Mouse (Mus musculus): ENCODE results near the gene Slc12a5. TPM values are rescaled to one million over a fixed set of nuclear protein-coding genes. Genes with fewer than 3 reads are reported as not detected.

The Slc12a5 gene
- 0.27 and 0.64 TPM in 2 replicates for polyA plus RNA-seq (2012; ENCODE audit: low replicate concordance)

DNA sequence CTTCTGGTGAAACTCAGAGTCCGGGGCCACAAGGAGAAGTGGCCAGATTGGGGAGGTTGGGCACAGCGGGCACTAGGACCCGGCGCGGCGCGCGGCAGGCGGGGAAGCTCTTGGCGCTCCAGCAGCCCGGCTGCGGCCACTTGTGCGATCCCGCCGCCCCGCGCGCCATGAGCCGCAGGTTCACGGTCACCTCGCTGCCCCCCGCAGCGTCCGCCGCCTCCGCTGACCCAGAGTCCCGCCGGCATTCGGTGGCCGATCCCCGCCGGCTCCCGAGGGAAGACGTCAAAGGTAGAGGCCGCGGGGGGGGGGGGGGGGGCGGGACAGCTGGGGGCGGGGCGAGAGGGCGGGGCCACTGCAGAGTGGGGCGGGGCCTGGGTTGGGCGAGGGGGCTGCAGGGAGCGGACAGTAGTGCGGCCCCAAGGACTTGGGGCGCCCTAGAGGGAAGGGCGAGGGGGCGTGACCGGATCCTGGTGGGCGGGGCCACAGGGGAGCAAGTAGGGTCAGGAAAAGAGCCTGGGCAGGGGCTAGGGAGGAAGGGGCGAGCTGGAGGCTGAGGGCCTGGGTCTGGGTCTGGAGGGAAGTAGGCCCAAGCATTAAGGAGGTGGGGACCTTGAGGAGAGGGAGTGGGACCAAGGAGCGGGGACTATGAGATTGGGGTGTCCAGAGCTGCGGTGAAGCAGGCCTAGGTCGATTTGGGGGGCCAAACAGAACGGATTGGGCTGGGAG, at the start of gene Slc12a5:
Gene Slc12a5 (plus strand): TSS at position 87 of the 726 bp plus-strand sequence.

GRCm38 (mm10) chr2:164911086-164912048, 49.2 kb upstream of the Slc12a5 start, which contains the start of gene Zfp335:
TSS of gene Zfp335 (minus strand) at chr2:164911757.

DNA sequence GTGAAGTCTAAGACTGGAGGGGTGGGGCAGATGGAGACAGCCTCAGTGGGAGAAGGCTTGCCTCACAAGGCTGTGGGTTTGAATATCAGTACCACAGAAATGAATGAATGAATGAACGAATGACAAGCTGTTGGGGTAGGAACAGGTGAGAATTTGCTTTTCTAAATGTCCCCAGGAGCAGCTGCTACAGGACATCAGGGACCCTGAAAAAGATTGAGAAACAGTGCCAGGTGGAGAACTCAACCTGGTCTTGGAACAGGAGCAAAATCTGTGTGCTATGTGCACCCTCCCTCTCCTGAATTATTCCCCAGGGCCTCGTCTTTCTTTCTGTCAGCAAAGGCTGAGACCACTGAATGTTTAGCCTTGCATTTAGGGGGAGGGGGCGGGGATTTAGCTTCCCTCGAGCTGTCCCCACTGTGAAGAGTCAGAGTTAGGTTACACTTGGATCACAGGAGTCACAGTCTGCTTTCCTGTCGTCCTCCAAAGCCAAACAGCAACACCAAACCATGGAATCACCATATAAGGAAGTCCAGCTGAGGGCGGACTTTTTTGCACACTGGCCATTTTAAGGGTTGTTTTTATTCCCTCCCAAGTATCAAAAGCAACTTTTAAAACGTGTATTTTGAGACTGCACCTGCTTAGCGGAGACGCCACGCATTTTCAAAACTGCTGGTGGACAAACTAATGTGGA, 20.3 kb upstream of the Slc12a5 start, which contains the start of gene Mmp9:
Gene Mmp9 (plus strand): TSS at position 641 of the 691 bp plus-strand sequence.

GRCm38 (mm10) chr2:165034131-165035057, 73.8 kb downstream of the Slc12a5 start, which contains the start of gene Ncoa5:
TSS of gene Ncoa5 (minus strand) at chr2:165034867.

Other genes starting within 250 kb of the Slc12a5 start
- not detected in 2 replicates for gene Spint5, start 245.5 kb upstream of the Slc12a5 start, polyA plus RNA-seq (2012; ENCODE audit: low replicate concordance)
- 0.14 TPM in 1 of 2 replicates, not detected in the other for gene Wfdc3, start 214.9 kb upstream of the Slc12a5 start, polyA plus RNA-seq (2012; ENCODE audit: low replicate concordance)
- 30.4 and 109 TPM in 2 replicates for gene Dnttip1, start 214.8 kb upstream of the Slc12a5 start, polyA plus RNA-seq (2012; ENCODE audit: low replicate concordance)
- 143 and 160 TPM in 2 replicates for gene Ube2c, start 190.9 kb upstream of the Slc12a5 start, polyA plus RNA-seq (2012; ENCODE audit: low replicate concordance)
- gene Tnnc2, start 180.8 kb upstream of the Slc12a5 start, polyA plus RNA-seq (2012; ENCODE audit: low replicate concordance): not detected in 2 replicates
- 3.9 and 10.1 TPM in 2 replicates for gene Snx21, start 175.0 kb upstream of the Slc12a5 start, polyA plus RNA-seq (2012; ENCODE audit: low replicate concordance)
- gene Acot8, start 155.9 kb upstream of the Slc12a5 start, polyA plus RNA-seq (2012; ENCODE audit: low replicate concordance): 13.5 and 59.4 TPM in 2 replicates
- gene Zswim3, start 155.7 kb upstream of the Slc12a5 start, polyA plus RNA-seq (2012; ENCODE audit: low replicate concordance): 0.55 and 2.0 TPM in 2 replicates
- gene Zswim1, start 138.1 kb upstream of the Slc12a5 start, polyA plus RNA-seq (2012; ENCODE audit: low replicate concordance): 15.5 and 30.3 TPM in 2 replicates
- gene Spata25, start 132.3 kb upstream of the Slc12a5 start, polyA plus RNA-seq (2012; ENCODE audit: low replicate concordance): not detected in 2 replicates
- 21.4 and 125 TPM in 2 replicates for gene Ctsa, start 127.9 kb upstream of the Slc12a5 start, polyA plus RNA-seq (2012; ENCODE audit: low replicate concordance)
- gene Neurl2, start 127.3 kb upstream of the Slc12a5 start, polyA plus RNA-seq (2012; ENCODE audit: low replicate concordance): 2.3 and 2.5 TPM in 2 replicates
- gene Pltp, start 103.1 kb upstream of the Slc12a5 start, polyA plus RNA-seq (2012; ENCODE audit: low replicate concordance): 9.3 and 14.4 TPM in 2 replicates
- gene Pcif1, start 81.5 kb upstream of the Slc12a5 start, polyA plus RNA-seq (2012; ENCODE audit: low replicate concordance): 64.8 and 66.4 TPM in 2 replicates
- gene Zfp335, start 49.0 kb upstream of the Slc12a5 start, polyA plus RNA-seq (2012; ENCODE audit: low replicate concordance): 63.2 and 88.5 TPM in 2 replicates
- gene Mmp9, start 20.0 kb upstream of the Slc12a5 start, polyA plus RNA-seq (2012; ENCODE audit: low replicate concordance): 5.0 and 9.8 TPM in 2 replicates
- 43.1 and 78.6 TPM in 2 replicates for gene Ncoa5, start 74.1 kb downstream of the Slc12a5 start, polyA plus RNA-seq (2012; ENCODE audit: low replicate concordance)
- 0.64 and 2.4 TPM in 2 replicates for gene Cd40, start 94.8 kb downstream of the Slc12a5 start, polyA plus RNA-seq (2012; ENCODE audit: low replicate concordance)
- not detected in 2 replicates for gene 1700025C18Rik, start 129.9 kb downstream of the Slc12a5 start, polyA plus RNA-seq (2012; ENCODE audit: low replicate concordance)